Mouse (Mus musculus): Measurements from ENCODE around the gene Smarca4. TPM values are rescaled to one million over a fixed set of nuclear protein-coding genes. Genes with fewer than 3 reads are reported as not detected.

Gene Smarca4
- total and polyA plus RNA-seq, 2 experiments from 2014 or later = 84.9 to 195 TPM

- H3K36me3 ChIP-seq (ENCODE audit: insufficient read depth, low read length) = no peaks in the 10 kb centered on the region
- TF ChIP-seq CTCF (IDR thresholded peaks at IDR 0.05) = no peak
- H3K9me3 ChIP-seq (ENCODE audit: low read length) = no peaks in the 10 kb centered on the region
- 75% methylated on average over 5 of the region's 5 CpGs for WGBS
- no peaks in the 10 kb centered on the region for H3K4me1 ChIP-seq (ENCODE audit: insufficient read depth, low read length)
- no peak for DNase-seq (ENCODE audit: low spot score)
- H3K4me3 ChIP-seq (ENCODE audit: low read depth, low read length) = no peak overlapping the region
- H3K9ac ChIP-seq (replicated peaks; ENCODE audit: low read length, poor library complexity, severe bottlenecking) = no peak overlapping the region
- H3K27ac ChIP-seq (ENCODE audit: low read depth, low read length) = no peak overlapping the region
- H3K27me3 ChIP-seq (ENCODE audit: insufficient read depth, low read length) = no peaks in the 10 kb centered on the region
- H3K4me2 ChIP-seq (ENCODE audit: low read depth, low read length, poor library complexity, severe bottlenecking) = no peak overlapping the region
- no peak for ATAC-seq (ENCODE audit: low FRiP score)
Observed at GRCm38 (mm10) chr9:21605865-21606264, 10.1 kb upstream of the Smarca4 start.

GRCm38 (mm10) chr9:21606648-21607047 lies 9.3 kb upstream of the Smarca4 start:
- no peak for ATAC-seq (ENCODE audit: low FRiP score)
- Histone ChIP-seq H3K4me3 (ENCODE audit: low read depth, low read length) (no peak overlapping the region), H3K9ac (replicated peaks; ENCODE audit: low read length, poor library complexity, severe bottlenecking) (no peak overlapping the region), H3K27ac (ENCODE audit: low read depth, low read length) (no peak overlapping the region), H3K4me1 (ENCODE audit: insufficient read depth, low read length) (no peaks in the 10 kb centered on the region), H3K27me3 (ENCODE audit: insufficient read depth, low read length) (no peaks in the 10 kb centered on the region), H3K36me3 (ENCODE audit: insufficient read depth, low read length) (no peaks in the 10 kb centered on the region), H3K9me3 (ENCODE audit: low read length) (no peaks in the 10 kb centered on the region), H3K4me2 (ENCODE audit: low read depth, low read length, poor library complexity, severe bottlenecking) (no peak overlapping the region)
- 85% methylated on average over 1 of the region's 1 CpGs for WGBS
- no peak for TF ChIP-seq CTCF (IDR thresholded peaks at IDR 0.05)
- DNase-seq (ENCODE audit: low spot score) = no peak

GRCm38 (mm10) chr9:21609861-21610260 lies 6.1 kb upstream of the Smarca4 start:
- DNase-seq (ENCODE audit: low spot score) = no peak
- TF ChIP-seq CTCF (IDR thresholded peaks at IDR 0.05) = no peak
- 74% methylated on average over 1 of the region's 1 CpGs for WGBS

GRCm38 (mm10) chr9:21614864-21615616 lies 929 bp upstream of the Smarca4 start:
- Histone ChIP-seq H3K4me3 (ENCODE audit: low read depth, low read length) (peak overlapping the region; percentile 68), H3K27me3 (ENCODE audit: insufficient read depth, low read length) (no peaks in the 10 kb centered on the region), H3K9me3 (ENCODE audit: low read length) (no peaks in the 10 kb centered on the region), H3K4me1 (ENCODE audit: insufficient read depth, low read length) (peaks cover 11% of the 10 kb centered on the region), H3K27ac (ENCODE audit: low read depth, low read length) (peak overlapping the region; percentile 96), H3K4me2 (ENCODE audit: low read depth, low read length, poor library complexity, severe bottlenecking) (peak overlapping the region; percentile 53), H3K36me3 (ENCODE audit: insufficient read depth, low read length) (no peaks in the 10 kb centered on the region), H3K9ac (replicated peaks; ENCODE audit: low read length, poor library complexity, severe bottlenecking) (peak overlapping the region; percentile 64)
- no peak for TF ChIP-seq CTCF (IDR thresholded peaks at IDR 0.05)
- DNase-seq (ENCODE audit: low spot score) (no peak), ATAC-seq (ENCODE audit: low FRiP score) (no peak)
- 74% methylated on average over 15 of the region's 15 CpGs for WGBS

More at GRCm38 (mm10) chr9:21609861-21610260, 6.1 kb upstream of the Smarca4 start:
- no peaks in the 10 kb centered on the region for H3K36me3 ChIP-seq (ENCODE audit: insufficient read depth, low read length)
- no peak for ATAC-seq (ENCODE audit: low FRiP score)
- no peak overlapping the region for H3K27ac ChIP-seq (ENCODE audit: low read depth, low read length)
- H3K27me3 ChIP-seq (ENCODE audit: insufficient read depth, low read length) = no peaks in the 10 kb centered on the region
- H3K9ac ChIP-seq (replicated peaks; ENCODE audit: low read length, poor library complexity, severe bottlenecking) = no peak overlapping the region
- no peaks in the 10 kb centered on the region for H3K9me3 ChIP-seq (ENCODE audit: low read length)
- H3K4me3 ChIP-seq (ENCODE audit: low read depth, low read length) = no peak overlapping the region
- H3K4me2 ChIP-seq (ENCODE audit: low read depth, low read length, poor library complexity, severe bottlenecking) = no peak overlapping the region
- H3K4me1 ChIP-seq (ENCODE audit: insufficient read depth, low read length) = peaks cover 2% of the 10 kb centered on the region; the same call in 1 of the 2 replicates

- WGBS = under 1% methylated on average over 54 of the region's 57 CpGs
- H3K36me3 ChIP-seq (ENCODE audit: insufficient read depth, low read length) = no peaks in the 10 kb centered on the region
- H3K4me2 ChIP-seq (ENCODE audit: low read depth, low read length, poor library complexity, severe bottlenecking) = peak overlapping the region; percentile 70
- H3K4me3 ChIP-seq (ENCODE audit: low read depth, low read length) = peak overlapping the region; percentile 68
- no peaks in the 10 kb centered on the region for H3K27me3 ChIP-seq (ENCODE audit: insufficient read depth, low read length)
- H3K27ac ChIP-seq (ENCODE audit: low read depth, low read length) = peak overlapping the region; percentile 96
- H3K4me1 ChIP-seq (ENCODE audit: insufficient read depth, low read length) = peaks cover 11% of the 10 kb centered on the region
- no peaks in the 10 kb centered on the region for H3K9me3 ChIP-seq (ENCODE audit: low read length)
- ATAC-seq (ENCODE audit: low FRiP score) (peak; percentile 77), DNase-seq (ENCODE audit: low spot score) (peak; percentile 91)
- TF ChIP-seq CTCF (IDR thresholded peaks at IDR 0.05) = no peak
- H3K9ac ChIP-seq (replicated peaks; ENCODE audit: low read length, poor library complexity, severe bottlenecking) = peak overlapping the region; percentile 87
Observed at GRCm38 (mm10) chr9:21616232-21616781, 338 bp downstream of the Smarca4 start.

GRCm38 (mm10) chr9:21617066-21617465 lies 1.1 kb downstream of the Smarca4 start:
- peaks cover 11% of the 10 kb centered on the region for H3K4me1 ChIP-seq (ENCODE audit: insufficient read depth, low read length)
- no peaks in the 10 kb centered on the region for H3K36me3 ChIP-seq (ENCODE audit: insufficient read depth, low read length)
- no peaks in the 10 kb centered on the region for H3K27me3 ChIP-seq (ENCODE audit: insufficient read depth, low read length)
- H3K9me3 ChIP-seq (ENCODE audit: low read length) = no peaks in the 10 kb centered on the region
- peak overlapping the region; percentile 68 for H3K4me3 ChIP-seq (ENCODE audit: low read depth, low read length)
- peak overlapping the region; percentile 96 for H3K27ac ChIP-seq (ENCODE audit: low read depth, low read length)
- peak; percentile 26 for DNase-seq (ENCODE audit: low spot score)
- 2% methylated on average over 10 of the region's 10 CpGs for WGBS
- H3K4me2 ChIP-seq (ENCODE audit: low read depth, low read length, poor library complexity, severe bottlenecking) = peak overlapping the region; percentile 70
- H3K9ac ChIP-seq (replicated peaks; ENCODE audit: low read length, poor library complexity, severe bottlenecking) = peak overlapping the region; percentile 87
- TF ChIP-seq CTCF (IDR thresholded peaks at IDR 0.05) = no peak
- no peak for ATAC-seq (ENCODE audit: low FRiP score)

All from midbrain, postnatal 0 days (tissue).